Mouse (Mus musculus) testis, adult 2 months (tissue): ENCODE measurements around the gene Mmp7. TPM values are rescaled to one million over a fixed set of nuclear protein-coding genes. Genes with fewer than 3 reads are reported as not detected.

Experiments used
- H3K27ac ChIP-seq: fragments of 200-500 bp; 2 replicates; pipeline ENCODE4 v1.5.1; 2012; ENCODE audit warnings: low read depth, low read length; ENCODE audit not compliant: control insufficient read depth, insufficient read depth
- H3K27me3 ChIP-seq: fragments of 200-500 bp; 2 replicates; pipeline ENCODE4 v1.6.1; 2012; ENCODE audit warnings: mild to moderate bottlenecking, low read length, moderate library complexity; ENCODE audit not compliant: control insufficient read depth, insufficient read depth
- H3K36me3 ChIP-seq: fragments of 200-500 bp; 2 replicates; pipeline ENCODE4 v1.6.1; 2012; ENCODE audit warnings: mild to moderate bottlenecking, low read length; ENCODE audit not compliant: control insufficient read depth, insufficient read depth
- H3K4me1 ChIP-seq: fragments of 200-500 bp; 2 replicates; pipeline ENCODE4 v1.6.1; 2012; ENCODE audit warnings: low read length; ENCODE audit not compliant: control insufficient read depth, insufficient read depth
- H3K4me3 ChIP-seq: fragments of 200-500 bp; 2 replicates; pipeline ENCODE4 v1.5.1; 2012; ENCODE audit warnings: low read depth, mild to moderate bottlenecking, low read length, moderate library complexity, mixed read lengths; ENCODE audit not compliant: control insufficient read depth
- CTCF ChIP-seq: fragments of 200-500 bp; IDR thresholded peaks from 2 replicates; pipeline ENCODE4 v1.5.1; 2012; ENCODE audit warnings: low read depth, mild to moderate bottlenecking, inconsistent platforms, low read length, moderate library complexity; ENCODE audit not compliant: control insufficient read depth, insufficient read depth, insufficient replicate concordance
- POLR2A ChIP-seq: fragments of 200-500 bp; IDR thresholded peaks from 2 replicates; pipeline ENCODE4 v1.6.1; 2012; ENCODE audit warnings: low read depth, mild to moderate bottlenecking, inconsistent platforms, low read length, moderate library complexity; ENCODE audit not compliant: control insufficient read depth
- polyA plus RNA-seq: library from polyadenylated mRNA; depleted of rRNA; stranded (reverse); fragments of >200 nt; gene quantifications from 2 replicates; pipeline ENCODE4 v1.2.3, GENCODE M21; 2012

Gene Mmp7
- polyA plus RNA-seq, 1 experiment = not detected

GRCm38 (mm10) chr9:7669674-7670073 is 22.2 kb upstream of the Mmp7 start:
- no peaks in the 10 kb centered on the region for H3K36me3 ChIP-seq
- no peaks in the 10 kb centered on the region for H3K27me3 ChIP-seq
- H3K4me3 ChIP-seq = no peak overlapping the region
- TF ChIP-seq CTCF = no peak
- no peak for TF ChIP-seq POLR2A
- H3K4me1 ChIP-seq = no peaks in the 10 kb centered on the region
- H3K27ac ChIP-seq = no peak overlapping the region

- no peaks in the 10 kb centered on the region for H3K4me1 ChIP-seq
- no peak overlapping the region for H3K27ac ChIP-seq
- H3K36me3 ChIP-seq = no peaks in the 10 kb centered on the region
- H3K4me3 ChIP-seq = no peak overlapping the region
- no peaks in the 10 kb centered on the region for H3K27me3 ChIP-seq
- no peak for TF ChIP-seq POLR2A
- TF ChIP-seq CTCF = no peak
Measured at GRCm38 (mm10) chr9:7672985-7673384, 18.9 kb upstream of the Mmp7 start.

- no peaks in the 10 kb centered on the region for H3K27me3 ChIP-seq
- no peaks in the 10 kb centered on the region for H3K36me3 ChIP-seq
- H3K4me1 ChIP-seq = no peaks in the 10 kb centered on the region
- H3K4me3 ChIP-seq = no peak overlapping the region
- H3K27ac ChIP-seq = no peak overlapping the region
- TF ChIP-seq CTCF = no peak
- TF ChIP-seq POLR2A = no peak
Measured at GRCm38 (mm10) chr9:7678154-7678837, 13.6 kb upstream of the Mmp7 start.

GRCm38 (mm10) chr9:7682081-7682618 is 9.7 kb upstream of the Mmp7 start:
- Histone ChIP-seq H3K4me3 (no peak overlapping the region), H3K4me1 (no peaks in the 10 kb centered on the region), H3K36me3 (no peaks in the 10 kb centered on the region), H3K27ac (no peak overlapping the region), H3K27me3 (no peaks in the 10 kb centered on the region)
- no peak for TF ChIP-seq CTCF
- TF ChIP-seq POLR2A = no peak

- Histone ChIP-seq H3K27ac (no peak overlapping the region), H3K4me1 (no peaks in the 10 kb centered on the region), H3K36me3 (no peaks in the 10 kb centered on the region), H3K4me3 (no peak overlapping the region), H3K27me3 (no peaks in the 10 kb centered on the region)
- TF ChIP-seq POLR2A (no peak), CTCF (no peak)
Measured at GRCm38 (mm10) chr9:7686024-7686423, 5.9 kb upstream of the Mmp7 start.

- no peaks in the 10 kb centered on the region for H3K36me3 ChIP-seq
- TF ChIP-seq POLR2A = no peak
- TF ChIP-seq CTCF = no peak
- no peaks in the 10 kb centered on the region for H3K4me1 ChIP-seq
Measured at GRCm38 (mm10) chr9:7689799-7690198, 2.1 kb upstream of the Mmp7 start.

GRCm38 (mm10) chr9:7693961-7694360 is 2.1 kb downstream of the Mmp7 start:
- H3K27me3 ChIP-seq = no peaks in the 10 kb centered on the region
- H3K4me1 ChIP-seq = no peaks in the 10 kb centered on the region
- H3K27ac ChIP-seq = no peak overlapping the region
- no peak overlapping the region for H3K4me3 ChIP-seq
- no peaks in the 10 kb centered on the region for H3K36me3 ChIP-seq
- no peak for TF ChIP-seq POLR2A
- TF ChIP-seq CTCF = no peak

More at GRCm38 (mm10) chr9:7689799-7690198, 2.1 kb upstream of the Mmp7 start:
- H3K4me3 ChIP-seq = no peak overlapping the region
- no peaks in the 10 kb centered on the region for H3K27me3 ChIP-seq
- H3K27ac ChIP-seq = no peak overlapping the region
